Mouse (Mus musculus) G1E (cell line): ENCODE measurements around the gene Lrp1. TPM values are rescaled to one million over a fixed set of nuclear protein-coding genes. Genes with fewer than 3 reads are reported as not detected.

Experiments used
- ATAC-seq: 2 replicates; pipeline ENCODE4 v1.8.0; 2016; ENCODE audit warnings: mild to moderate bottlenecking; ENCODE audit not compliant: insufficient number of reproducible peaks, poor library complexity, low FRiP score, severe bottlenecking; ENCODE audit errors: extremely low read depth
- DNase-seq: peaks from one replicate; pipeline ENCODE4 v3.0.0; 2012; ENCODE audit warnings: low spot score
- H3K27me3 ChIP-seq: 2 replicates; pipeline ENCODE4 v1.6.1; 2012; ENCODE audit warnings: mild to moderate bottlenecking, low read length, inconsistent platforms; ENCODE audit not compliant: insufficient read depth
- H3K36me3 ChIP-seq: replicated peaks from 2 replicates; pipeline ENCODE3; 2012; ENCODE audit warnings: mild to moderate bottlenecking, inconsistent platforms
- H3K4me1 ChIP-seq: 2 replicates; pipeline ENCODE4 v1.6.1; 2012; ENCODE audit warnings: low read depth, low read length, inconsistent platforms, mixed read lengths; ENCODE audit not compliant: insufficient read depth
- H3K4me3 ChIP-seq: 2 replicates; pipeline ENCODE4 v1.5.1; 2012; ENCODE audit warnings: low read depth, mild to moderate bottlenecking, inconsistent platforms, low read length, moderate library complexity, mixed read lengths
- H3K9me3 ChIP-seq: replicated peaks from 2 replicates; pipeline ENCODE4 v1.6.1; 2012; ENCODE audit warnings: inconsistent platforms
- CTCF ChIP-seq: IDR thresholded peaks from 2 replicates; pipeline ENCODE4 v1.5.1; 2012; ENCODE audit warnings: low read depth, low read length, inconsistent platforms, mixed read lengths
- GATA1 ChIP-seq: IDR thresholded peaks from 2 replicates; pipeline ENCODE4 v1.6.1; 2012; ENCODE audit warnings: borderline replicate concordance, low read length, inconsistent platforms, mixed read lengths
- GATA2 ChIP-seq: IDR thresholded peaks from 2 replicates; pipeline ENCODE4 v1.6.1; 2012; ENCODE audit warnings: low read depth, low read length, inconsistent platforms, borderline replicate concordance
- POLR2AphosphoS5 ChIP-seq: IDR thresholded peaks from 2 replicates; pipeline ENCODE4 v1.6.1; 2012; ENCODE audit warnings: low read depth, low read length, inconsistent platforms; ENCODE audit not compliant: insufficient replicate concordance
- TAL1 ChIP-seq: conservative IDR thresholded peaks from 2 replicates; pipeline ENCODE4 v1.6.1; 2012; ENCODE audit warnings: low read depth, low read length, inconsistent platforms, mixed read lengths
- polyA plus RNA-seq: library from polyadenylated mRNA; stranded (reverse); fragments of >175 nt; gene quantifications from 2 replicates; pipeline ENCODE4 v1.2.3, GENCODE M21; 2012
- total RNA-seq, 2 experiments: library from RNA; stranded (forward) in 1 of 2; stranded (reverse) in 1 of 2; fragments of 200-1000 nt in 1 of 2; fragments of >200 nt in 1 of 2; fragmentation: Nextera tagmentation in 1 of 2; gene quantifications; 2 replicates each; pipeline ENCODE4 v1.2.3; 2014 to 2017

Lrp1 gene
- total and polyA plus RNA-seq, 3 experiments: 0.27 to 0.67 (median 0.30) TPM

- no peak for ATAC-seq
- Histone ChIP-seq H3K27me3 (no peaks in the 10 kb centered on the region), H3K9me3 (no peaks in the 10 kb centered on the region), H3K4me3 (no peak overlapping the region), H3K4me1 (no peaks in the 10 kb centered on the region), H3K36me3 (peaks cover 89% of the 10 kb centered on the region)
- no peak for DNase-seq
- TF ChIP-seq GATA1: no peak
- TF ChIP-seq TAL1: no peak
- TF ChIP-seq GATA2: no peak
- TF ChIP-seq POLR2AphosphoS5: no peak
- TF ChIP-seq CTCF: no peak
Measured at GRCm38 (mm10) chr10:127491128-127491512, 129.8 kb downstream of the Lrp1 start.

GRCm38 (mm10) chr10:127490160-127491127 lies 130.5 kb downstream of the Lrp1 start:
- no peaks in the 10 kb centered on the region for H3K27me3 ChIP-seq
- H3K36me3 ChIP-seq: peaks cover 88% of the 10 kb centered on the region
- DNase-seq: no peak
- no peak overlapping the region for H3K4me3 ChIP-seq
- ATAC-seq: no peak
- TF ChIP-seq GATA2: no peak
- no peak for TF ChIP-seq POLR2AphosphoS5
- no peak for TF ChIP-seq CTCF
- H3K4me1 ChIP-seq: no peaks in the 10 kb centered on the region
- H3K9me3 ChIP-seq: no peaks in the 10 kb centered on the region

GRCm38 (mm10) chr10:127488856-127489255 lies 132.1 kb downstream of the Lrp1 start:
- peaks cover 89% of the 10 kb centered on the region for H3K36me3 ChIP-seq
- no peaks in the 10 kb centered on the region for H3K4me1 ChIP-seq
- DNase-seq: no peak
- no peak for TF ChIP-seq GATA2
- no peak for TF ChIP-seq GATA1
- no peak for TF ChIP-seq TAL1
- H3K4me3 ChIP-seq: no peak overlapping the region
- H3K27me3 ChIP-seq: no peaks in the 10 kb centered on the region
- ATAC-seq: no peak
- no peaks in the 10 kb centered on the region for H3K9me3 ChIP-seq

Other genes with a start within 250 kb of the Lrp1 start
- gene R3hdm2, start 240.8 kb downstream of the Lrp1 start, total RNA-seq (2014; fragmentation: Nextera tagmentation): 95.6 and 123 TPM in 2 replicates
- gene R3hdm2, start 240.8 kb downstream of the Lrp1 start, total RNA-seq (2017): 14.8 and 15.6 TPM in 2 replicates
- gene R3hdm2, start 240.8 kb downstream of the Lrp1 start, polyA plus RNA-seq: 97.4 and 119 TPM in 2 replicates
- 1.2 TPM in 1 of 2 replicates, not detected in the other for gene Stac3, start 119.5 kb downstream of the Lrp1 start, total RNA-seq (2014; fragmentation: Nextera tagmentation)
- gene Stac3, start 119.5 kb downstream of the Lrp1 start, total RNA-seq (2017): 0.60 and 0.93 TPM in 2 replicates
- 0.07 and 0.17 TPM in 2 replicates for gene Stac3, start 119.5 kb downstream of the Lrp1 start, polyA plus RNA-seq
- 976 and 1,076 TPM in 2 replicates for gene Ndufa4l2, start 106.2 kb downstream of the Lrp1 start, total RNA-seq (2014; fragmentation: Nextera tagmentation)
- gene Ndufa4l2, start 106.2 kb downstream of the Lrp1 start, total RNA-seq (2017): 238 and 262 TPM in 2 replicates
- gene Ndufa4l2, start 106.2 kb downstream of the Lrp1 start, polyA plus RNA-seq: 1,245 and 1,719 TPM in 2 replicates
- gene Shmt2, start 98.7 kb downstream of the Lrp1 start, total RNA-seq (2014; fragmentation: Nextera tagmentation): 338 and 343 TPM in 2 replicates
- 238 and 271 TPM in 2 replicates for gene Shmt2, start 98.7 kb downstream of the Lrp1 start, total RNA-seq (2017)
- 622 and 702 TPM in 2 replicates for gene Shmt2, start 98.7 kb downstream of the Lrp1 start, polyA plus RNA-seq
- gene Nxph4, start 86.6 kb downstream of the Lrp1 start, total RNA-seq (2014; fragmentation: Nextera tagmentation): not detected in 2 replicates
- gene Nxph4, start 86.6 kb downstream of the Lrp1 start, total RNA-seq (2017): 0.06 and 0.11 TPM in 2 replicates
- gene Nxph4, start 86.6 kb downstream of the Lrp1 start, polyA plus RNA-seq: 0.22 and 0.40 TPM in 2 replicates
- gene Stat6, start 21.8 kb upstream of the Lrp1 start, total RNA-seq (2014; fragmentation: Nextera tagmentation): 44.0 and 55.0 TPM in 2 replicates
- gene Stat6, start 21.8 kb upstream of the Lrp1 start, total RNA-seq (2017): 84.0 and 90.5 TPM in 2 replicates
- gene Stat6, start 21.8 kb upstream of the Lrp1 start, polyA plus RNA-seq: 65.5 and 69.5 TPM in 2 replicates
- 41.9 and 57.6 TPM in 2 replicates for gene Nemp1, start 45.8 kb upstream of the Lrp1 start, total RNA-seq (2014; fragmentation: Nextera tagmentation)
- gene Nemp1, start 45.8 kb upstream of the Lrp1 start, total RNA-seq (2017): 36.2 and 40.4 TPM in 2 replicates
- 5.5 and 5.6 TPM in 2 replicates for gene Nemp1, start 45.8 kb upstream of the Lrp1 start, polyA plus RNA-seq
- 28.6 and 31.6 TPM in 2 replicates for gene Nab2, start 47.4 kb upstream of the Lrp1 start, total RNA-seq (2014; fragmentation: Nextera tagmentation)
- gene Nab2, start 47.4 kb upstream of the Lrp1 start, total RNA-seq (2017): 41.0 and 41.8 TPM in 2 replicates
- 92.3 and 106 TPM in 2 replicates for gene Nab2, start 47.4 kb upstream of the Lrp1 start, polyA plus RNA-seq
- gene Myo1a, start 84.0 kb upstream of the Lrp1 start, total RNA-seq (2014; fragmentation: Nextera tagmentation): 0.23 and 3.1 TPM in 2 replicates
- gene Myo1a, start 84.0 kb upstream of the Lrp1 start, total RNA-seq (2017): 0.16 and 0.23 TPM in 2 replicates
- gene Myo1a, start 84.0 kb upstream of the Lrp1 start, polyA plus RNA-seq: 0.09 TPM in 1 of 2 replicates, not detected in the other
- not detected in 2 replicates for gene Tac2, start 103.3 kb upstream of the Lrp1 start, total RNA-seq (2014; fragmentation: Nextera tagmentation)
- gene Tac2, start 103.3 kb upstream of the Lrp1 start, total RNA-seq (2017): not detected in 2 replicates
- gene Tac2, start 103.3 kb upstream of the Lrp1 start, polyA plus RNA-seq: not detected in 2 replicates
- gene Zbtb39, start 118.4 kb upstream of the Lrp1 start, total RNA-seq (2014; fragmentation: Nextera tagmentation): 16.1 and 17.2 TPM in 2 replicates
- 3.9 and 4.0 TPM in 2 replicates for gene Zbtb39, start 118.4 kb upstream of the Lrp1 start, total RNA-seq (2017)
- gene Zbtb39, start 118.4 kb upstream of the Lrp1 start, polyA plus RNA-seq: 3.0 and 3.6 TPM in 2 replicates
- not detected in 2 replicates for gene Gpr182, start 130.6 kb upstream of the Lrp1 start, total RNA-seq (2014; fragmentation: Nextera tagmentation)
- 0.17 TPM in 1 of 2 replicates, not detected in the other for gene Gpr182, start 130.6 kb upstream of the Lrp1 start, total RNA-seq (2017)
- gene Gpr182, start 130.6 kb upstream of the Lrp1 start, polyA plus RNA-seq: not detected in 2 replicates
- 0.30 TPM in 1 of 2 replicates, not detected in the other for gene Rdh1, start 138.6 kb upstream of the Lrp1 start, total RNA-seq (2014; fragmentation: Nextera tagmentation)
- gene Rdh1, start 138.6 kb upstream of the Lrp1 start, total RNA-seq (2017): 0.05 and 0.06 TPM in 2 replicates
- not detected in 2 replicates for gene Rdh1, start 138.6 kb upstream of the Lrp1 start, polyA plus RNA-seq
- not detected in 2 replicates for gene Rdh16f1, start 138.6 kb upstream of the Lrp1 start, total RNA-seq (2014; fragmentation: Nextera tagmentation)
- not detected in 2 replicates for gene Rdh16f1, start 138.6 kb upstream of the Lrp1 start, total RNA-seq (2017)
- not detected in 2 replicates for gene Rdh16f1, start 138.6 kb upstream of the Lrp1 start, polyA plus RNA-seq
- not detected in 2 replicates for gene Rdh9, start 155.2 kb upstream of the Lrp1 start, total RNA-seq (2014; fragmentation: Nextera tagmentation)
- gene Rdh9, start 155.2 kb upstream of the Lrp1 start, total RNA-seq (2017): 0.16 and 0.29 TPM in 2 replicates
- gene Rdh9, start 155.2 kb upstream of the Lrp1 start, polyA plus RNA-seq: not detected in 2 replicates
- not detected in 2 replicates for gene Rdh16, start 180.0 kb upstream of the Lrp1 start, total RNA-seq (2014; fragmentation: Nextera tagmentation)
- 0.06 and 0.16 TPM in 2 replicates for gene Rdh16, start 180.0 kb upstream of the Lrp1 start, total RNA-seq (2017)
- gene Rdh16, start 180.0 kb upstream of the Lrp1 start, polyA plus RNA-seq: not detected in 2 replicates
- gene Rdh19, start 228.8 kb upstream of the Lrp1 start, total RNA-seq (2014; fragmentation: Nextera tagmentation): not detected in 2 replicates
- 0.11 TPM in 1 of 2 replicates, not detected in the other for gene Rdh19, start 228.8 kb upstream of the Lrp1 start, total RNA-seq (2017)
- not detected in 2 replicates for gene Rdh19, start 228.8 kb upstream of the Lrp1 start, polyA plus RNA-seq
- 0.97 TPM in 1 of 2 replicates, not detected in the other for gene Rdh16f2, start 245.3 kb upstream of the Lrp1 start, total RNA-seq (2014; fragmentation: Nextera tagmentation)
- gene Rdh16f2, start 245.3 kb upstream of the Lrp1 start, total RNA-seq (2017): 0.23 and 0.87 TPM in 2 replicates
- 0.07 TPM in 1 of 2 replicates, not detected in the other for gene Rdh16f2, start 245.3 kb upstream of the Lrp1 start, polyA plus RNA-seq